Mouse (Mus musculus): ENCODE data around the gene Prps1. TPM values are rescaled to one million over a fixed set of nuclear protein-coding genes. Genes with fewer than 3 reads are reported as not detected.

The Prps1 gene
- 59.0 TPM for polyA plus RNA-seq (2014; fragmentation: Illumina TruSeq; extraction: RNeasy Lipid Tissue Mini Kit (QIAGEN cat#74804); ENCODE audit: low read depth, low replicate concordance)

GRCm38 (mm10) chrX:140456279-140456731 lies at the start of gene Prps1:
Gene Prps1 (plus strand): TSS chrX:140456613.

Other genes starting within 250 kb of the Prps1 start
- not detected for gene Frmpd3, start 114.3 kb upstream of the Prps1 start, polyA plus RNA-seq (2014; fragmentation: Illumina TruSeq; extraction: RNeasy Lipid Tissue Mini Kit (QIAGEN cat#74804); ENCODE audit: low read depth, low replicate concordance)
- gene Tsc22d3, start 144.0 kb downstream of the Prps1 start, polyA plus RNA-seq (2014; fragmentation: Illumina TruSeq; extraction: RNeasy Lipid Tissue Mini Kit (QIAGEN cat#74804); ENCODE audit: low read depth, low replicate concordance) = 96.3 TPM
- 8.0 TPM for gene Mid2, start 208.0 kb downstream of the Prps1 start, polyA plus RNA-seq (2014; fragmentation: Illumina TruSeq; extraction: RNeasy Lipid Tissue Mini Kit (QIAGEN cat#74804); ENCODE audit: low read depth, low replicate concordance)

All from liver, adult 10 weeks (tissue).